Mouse (Mus musculus) CH12.LX (cell line): ENCODE measurements around the gene Gnai1. TPM values are rescaled to one million over a fixed set of nuclear protein-coding genes. Genes with fewer than 3 reads are reported as not detected.

Experiments
- DNase-seq: peaks from one replicate; pipeline ENCODE4 v3.0.0-alpha.2; 2013; ENCODE audit errors: extremely low read depth
- H3K27ac ChIP-seq: 2 replicates; pipeline ENCODE4 v1.5.1; 2012; ENCODE audit warnings: low read depth, mild to moderate bottlenecking, control low read depth, moderate library complexity; ENCODE audit not compliant: insufficient read depth
- H3K27me3 ChIP-seq: replicated peaks from 2 replicates; pipeline ENCODE3; 2012; ENCODE audit warnings: inconsistent platforms
- H3K36me3 ChIP-seq, 2 experiments: replicated peaks in 1 of 2; 2 replicates each; pipeline versions ENCODE3 to v1.6.1; 2012; ENCODE audit warnings: inconsistent platforms in 1 of 2, low read length in 1 of 2, mild to moderate bottlenecking in 1 of 2, mixed read lengths in 1 of 2, moderate library complexity in 1 of 2; ENCODE audit not compliant: control insufficient read depth in 1 of 2, insufficient read depth in 1 of 2
- H3K4me1 ChIP-seq, 2 experiments: 2 replicates each; pipeline ENCODE4 v1.6.1; 2012; ENCODE audit warnings: inconsistent platforms in 1 of 2, moderate library complexity in 1 of 2; ENCODE audit not compliant: insufficient read depth in 2 of 2, control insufficient read depth in 1 of 2
- H3K4me2 ChIP-seq: 2 replicates; pipeline ENCODE4 v1.6.1; 2012; ENCODE audit warnings: low read depth, mild to moderate bottlenecking, control low read depth; ENCODE audit not compliant: poor library complexity, insufficient read depth, severe bottlenecking
- H3K4me3 ChIP-seq, 3 experiments: fragments of 150-350 bp in 1 of 3; sonication (generic) in 1 of 3; replicated peaks in 1 of 3; 2 replicates each; pipeline versions ENCODE3 to v1.5.1; 2011 to 2012; ENCODE audit warnings: low read depth in 2 of 3, low read length in 2 of 3, mild to moderate bottlenecking in 2 of 3, moderate library complexity in 2 of 3, control low read depth in 1 of 3, improper control_type of control experiment in 1 of 3, inconsistent platforms in 1 of 3, mixed read lengths in 1 of 3; ENCODE audit not compliant: poor library complexity in 1 of 3
- H3K79me2 ChIP-seq: replicated peaks from 2 replicates; pipeline ENCODE4 v1.6.1; 2012; ENCODE audit warnings: mild to moderate bottlenecking, moderate library complexity; ENCODE audit not compliant: control insufficient read depth, poor library complexity, insufficient read depth, severe bottlenecking; ENCODE audit errors: extremely low read depth
- H3K9ac ChIP-seq: 2 replicates; pipeline ENCODE4 v1.6.1; 2012; ENCODE audit warnings: low read depth, mild to moderate bottlenecking, control low read depth, moderate library complexity; ENCODE audit not compliant: insufficient read depth
- H3K9me3 ChIP-seq: replicated peaks from 2 replicates; pipeline ENCODE3; 2012; ENCODE audit warnings: low read length, inconsistent platforms, mixed read lengths
- BHLHE40 ChIP-seq: IDR thresholded peaks from 2 replicates; pipeline ENCODE4 v1.6.1; 2011; ENCODE audit warnings: mild to moderate bottlenecking, low read depth, low read length, improper control_type of control experiment
- CHD1 ChIP-seq: IDR thresholded peaks from 2 replicates; pipeline ENCODE4 v1.6.1; 2012; ENCODE audit warnings: low read depth, low read length, improper control_type of control experiment, inconsistent platforms
- CHD2 ChIP-seq: IDR thresholded peaks from 2 replicates; pipeline ENCODE4 v1.6.1; 2011; ENCODE audit warnings: low read length, improper control_type of control experiment
- CTCF ChIP-seq, 2 experiments: IDR thresholded peaks in 1 of 2; conservative IDR thresholded peaks in 1 of 2; 2 replicates each; pipeline ENCODE4 v1.5.1; 2011 to 2012; ENCODE audit warnings: low read depth in 2 of 2, low read length in 2 of 2, improper control_type of control experiment in 1 of 2, inconsistent platforms in 1 of 2, mild to moderate bottlenecking in 1 of 2, moderate library complexity in 1 of 2
- E2F4 ChIP-seq: IDR thresholded peaks from 2 replicates; pipeline ENCODE4 v1.6.1; 2011; ENCODE audit warnings: low read depth, low read length, improper control_type of control experiment; ENCODE audit not compliant: insufficient replicate concordance
- ELF1 ChIP-seq: IDR thresholded peaks from 2 replicates; pipeline ENCODE4 v1.6.1; 2014; ENCODE audit warnings: low read depth, mild to moderate bottlenecking, inconsistent platforms, low read length, improper control_type of control experiment
- EP300 ChIP-seq: IDR thresholded peaks from 2 replicates; pipeline ENCODE4 v1.6.1; 2011; ENCODE audit warnings: low read length, improper control_type of control experiment
- ETS1 ChIP-seq: conservative IDR thresholded peaks from 2 replicates; pipeline ENCODE4 v1.6.1; 2012; ENCODE audit warnings: low read depth, mild to moderate bottlenecking, inconsistent platforms, low read length, improper control_type of control experiment, moderate library complexity
- GABPA ChIP-seq: IDR thresholded peaks from 2 replicates; pipeline ENCODE4 v1.6.1; 2012; ENCODE audit warnings: low read depth, low read length, improper control_type of control experiment, inconsistent platforms; ENCODE audit not compliant: insufficient replicate concordance
- IRF4 ChIP-seq: IDR thresholded peaks from 2 replicates; pipeline ENCODE4 v1.6.1; 2014; ENCODE audit warnings: low read depth, mild to moderate bottlenecking, inconsistent platforms, low read length, improper control_type of control experiment
- JUN ChIP-seq: IDR thresholded peaks from 2 replicates; pipeline ENCODE4 v1.6.1; 2011; ENCODE audit warnings: low read depth, mild to moderate bottlenecking, low read length, improper control_type of control experiment, moderate library complexity; ENCODE audit not compliant: insufficient read depth
- KAT2A ChIP-seq: IDR thresholded peaks from 2 replicates; pipeline ENCODE4 v1.6.1; 2012; ENCODE audit warnings: low read length, improper control_type of control experiment, inconsistent platforms; ENCODE audit not compliant: insufficient replicate concordance
- MAFK ChIP-seq: IDR thresholded peaks from 2 replicates; pipeline ENCODE4 v1.6.1; 2011; ENCODE audit warnings: low read length, improper control_type of control experiment; ENCODE audit not compliant: insufficient replicate concordance
- MAX ChIP-seq: IDR thresholded peaks from 2 replicates; pipeline ENCODE4 v1.6.1; 2011; ENCODE audit warnings: low read length, improper control_type of control experiment
- MAZ ChIP-seq: IDR thresholded peaks from 2 replicates; pipeline ENCODE4 v1.6.1; 2012; ENCODE audit warnings: low read depth, mild to moderate bottlenecking, inconsistent platforms, low read length, improper control_type of control experiment, moderate library complexity
- MEF2A ChIP-seq: IDR thresholded peaks from 2 replicates; pipeline ENCODE4 v1.6.1; 2014; ENCODE audit warnings: low read depth, mild to moderate bottlenecking, inconsistent platforms, low read length, improper control_type of control experiment, borderline replicate concordance
- MXI1 ChIP-seq: IDR thresholded peaks from 2 replicates; pipeline ENCODE4 v1.6.1; 2011; ENCODE audit warnings: mild to moderate bottlenecking, low read depth, low read length, improper control_type of control experiment
- NELFE ChIP-seq: IDR thresholded peaks from 2 replicates; pipeline ENCODE4 v1.6.1; 2011; ENCODE audit warnings: low read depth, low read length, improper control_type of control experiment
- POLR2A ChIP-seq: IDR thresholded peaks from 2 replicates; pipeline ENCODE4 v1.6.1; 2011; ENCODE audit warnings: low read depth, mild to moderate bottlenecking, improper control_type of control experiment, low read length
- RAD21 ChIP-seq: IDR thresholded peaks from 2 replicates; pipeline ENCODE4 v1.6.1; 2011; ENCODE audit warnings: low read depth, mild to moderate bottlenecking, low read length, improper control_type of control experiment, moderate library complexity
- TBP ChIP-seq: conservative IDR thresholded peaks from 2 replicates; pipeline ENCODE4 v1.6.1; 2011; ENCODE audit warnings: low read depth, low read length, improper control_type of control experiment
- TCF12 ChIP-seq: IDR thresholded peaks from 2 replicates; pipeline ENCODE4 v1.6.1; 2014; ENCODE audit warnings: low read depth, mild to moderate bottlenecking, inconsistent platforms, low read length, improper control_type of control experiment
- USF2 ChIP-seq: conservative IDR thresholded peaks from 2 replicates; pipeline ENCODE4 v1.6.1; 2011; ENCODE audit warnings: low read depth, low read length, improper control_type of control experiment
- ZC3H11A ChIP-seq: IDR thresholded peaks from 2 replicates; pipeline ENCODE4 v1.6.1; 2012; ENCODE audit warnings: low read depth, mild to moderate bottlenecking, inconsistent platforms, low read length, improper control_type of control experiment
- ZKSCAN1 ChIP-seq: IDR thresholded peaks from 2 replicates; pipeline ENCODE4 v1.6.1; 2012; ENCODE audit warnings: low read depth, inconsistent platforms, low read length, improper control_type of control experiment, borderline replicate concordance
- ZMIZ1 ChIP-seq: IDR thresholded peaks from 2 replicates; pipeline ENCODE4 v1.6.1; 2012; ENCODE audit warnings: low read depth, mild to moderate bottlenecking, inconsistent platforms, low read length, improper control_type of control experiment
- ZNF384 ChIP-seq: IDR thresholded peaks from 2 replicates; pipeline ENCODE4 v1.6.1; 2012; ENCODE audit warnings: low read depth, low read length, improper control_type of control experiment, inconsistent platforms
- dilution Hi-C: fragments of 300-500 bp; cut with MboI; formaldehyde crosslinking; loops from 2 replicates; pipeline ENCODE4 v1.14.3; 2020; ENCODE audit warnings: low sequenced_read_pairs; ENCODE audit not compliant: extremely low pct_unique_long_range_greater_than_20kb, extremely low pct_ligation_motif_present
- in situ Hi-C: fragments of 300-500 bp; cut with MboI; formaldehyde crosslinking; loops from 3 replicates; pipeline ENCODE4 v1.14.3; 2019; ENCODE audit warnings: low sequenced_read_pairs, low pct_ligation_motif_present, low pct_unique_long_range_greater_than_20kb, mixed read lengths
- polyA plus RNA-seq: library from polyadenylated mRNA; unstranded; fragments of >175 nt; gene quantifications from 2 replicates; pipeline ENCODE4 v1.2.1, GENCODE M21; 2012; ENCODE audit warnings: low read depth; ENCODE audit not compliant: insufficient read length
- total RNA-seq, 2 experiments: library from RNA; depleted of rRNA; stranded (reverse); fragments of 300-350 nt in 1 of 2; fragments of >200 nt in 1 of 2; gene quantifications; 2 replicates each; pipeline ENCODE4 v1.2.3; 2012 to 2014

Gnai1 gene
- total RNA-seq (2012; rRNA removed) (not detected in 2 replicates), total RNA-seq (2014; rRNA removed) (not detected in 2 replicates), polyA plus RNA-seq (not detected in 2 replicates)

- Histone ChIP-seq H3K36me3 (no peaks in the 10 kb centered on the region), H3K4me2 (no peak within 1 kb of the TSS), H3K27ac (no peak within 1 kb of the TSS), H3K4me3 (no peak within 1 kb of the TSS), H3K9ac (no peak within 1 kb of the TSS), H3K79me2 (no peaks in the 10 kb centered on the region), H3K4me1 (no peaks in the 10 kb centered on the region), H3K9me3 (peaks cover 14% of the 10 kb centered on the region), H3K27me3 (no peaks in the 10 kb centered on the region)
- DNase-seq: no peak
- TF ChIP-seq ELF1 (no peak), ZC3H11A (no peak), POLR2A (no peak), IRF4 (no peak), TBP (no peak), MXI1 (no peak), MAFK (no peak), ZMIZ1 (no peak), NELFE (no peak), CTCF (conservative IDR thresholded peaks at IDR 0.05 in 1 of 2, IDR thresholded peaks at IDR 0.05 in 1 of 2; ENCODE audit: low read depth in 2 of 2, low read length in 2 of 2) (no peak), E2F4 (no peak), JUN (no peak), CHD1 (no peak), ZKSCAN1 (no peak), MEF2A (no peak), BHLHE40 (no peak), MAX (no peak), CHD2 (no peak), RAD21 (no peak), USF2 (no peak)
- dilution Hi-C loops (no loop called here), in situ Hi-C loops (no loop called here)
Observed at GRCm38 (mm10) chr5:18360281-18360819, at the start of gene Gnai1. Gene Gnai1, minus strand, starts transcription at chr5:18360355.

GRCm38 (mm10) chr5:18367864-18368263 lies 7.7 kb upstream of the Gnai1 start:
- no peaks in the 10 kb centered on the region for H3K9me3 ChIP-seq
- no peak overlapping the region for H3K27ac ChIP-seq
- no peak overlapping the region for H3K4me3 ChIP-seq
- H3K4me1 ChIP-seq: no peaks in the 10 kb centered on the region
- no peaks in the 10 kb centered on the region for H3K36me3 ChIP-seq
- in situ Hi-C loops (no loop called here), dilution Hi-C loops (no loop called here)
- H3K79me2 ChIP-seq: no peaks in the 10 kb centered on the region
- TF ChIP-seq CHD2: no peak
- no peak for TF ChIP-seq ETS1
- no peak for TF ChIP-seq EP300
- TF ChIP-seq KAT2A: no peak
- no peak for TF ChIP-seq TCF12
- no peak for TF ChIP-seq MAZ
- TF ChIP-seq ZKSCAN1: no peak
- TF ChIP-seq ZNF384: no peak
- TF ChIP-seq MEF2A: no peak
- no peak for TF ChIP-seq RAD21
- no peak for TF ChIP-seq POLR2A
- TF ChIP-seq GABPA: no peak
- no peak for TF ChIP-seq JUN
- TF ChIP-seq ZC3H11A: no peak
- no peak for TF ChIP-seq CHD1
- no peak for TF ChIP-seq CTCF (conservative IDR thresholded peaks at IDR 0.05 in 1 of 2, IDR thresholded peaks at IDR 0.05 in 1 of 2; ENCODE audit: low read depth in 2 of 2, low read length in 2 of 2)
- TF ChIP-seq ELF1: no peak
- H3K9ac ChIP-seq: no peak overlapping the region
- H3K4me2 ChIP-seq: no peak overlapping the region
- DNase-seq: no peak
- H3K27me3 ChIP-seq: no peaks in the 10 kb centered on the region
